Mouse (Mus musculus) stomach, postnatal 0 days (tissue): Measurements from ENCODE around the gene Scrg1.

Source experiments
- CTCF ChIP-seq: IDR thresholded peaks from 2 replicates; pipeline ENCODE4 v1.5.1; 2016; ENCODE audit warnings: antibody characterized with exemption, low read depth, mild to moderate bottlenecking, moderate library complexity
- EP300 ChIP-seq: optimal IDR thresholded peaks from 2 replicates; pipeline ENCODE3; 2016; ENCODE audit warnings: antibody characterized with exemption

DNA sequence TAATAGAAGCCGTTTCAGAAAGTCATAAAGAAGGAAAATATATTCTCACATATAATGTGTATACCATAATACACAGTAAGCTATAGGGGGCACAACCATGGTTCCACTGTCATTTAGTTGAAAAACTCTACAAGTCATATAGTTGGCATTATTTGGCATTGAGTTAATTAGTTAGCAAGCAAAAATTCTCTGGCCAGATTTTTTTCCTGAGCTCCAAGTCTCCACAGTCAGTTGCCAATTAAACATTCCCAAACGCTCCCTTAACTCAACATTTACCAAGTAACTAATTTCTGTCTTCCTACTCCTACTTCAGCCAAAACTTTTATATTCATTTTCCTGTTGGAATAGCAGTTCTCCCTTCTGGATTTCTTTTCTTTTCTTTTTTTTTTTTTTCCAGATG is 2.4 kb upstream of the Scrg1 start:
- TF ChIP-seq EP300 (no peak), CTCF (no peak)
